Mouse (Mus musculus) intestine, embryonic 14.5 days (tissue): Measurements from ENCODE around the gene Olfr787. TPM values are rescaled to one million over a fixed set of nuclear protein-coding genes. Genes with fewer than 3 reads are reported as not detected.

Source experiments
- polyA plus RNA-seq: library from polyadenylated mRNA; unstranded; fragments of >200 nt; fragmentation: Nextera tagmentation; extraction: Ambion mirVana; gene quantifications from 2 replicates; pipeline ENCODE4 v1.2.1, GENCODE M21; 2014

Olfr787 gene
- polyA plus RNA-seq, 1 experiment from 2014 or later: not detected

Other genes with a start within 250 kb of the Olfr787 start
- gene Olfr774, start 225.7 kb upstream of the Olfr787 start, polyA plus RNA-seq: not detected in 2 replicates
- gene Olfr775, start 213.4 kb upstream of the Olfr787 start, polyA plus RNA-seq: not detected in 2 replicates
- gene Olfr776, start 202.7 kb upstream of the Olfr787 start, polyA plus RNA-seq: not detected in 2 replicates
- not detected in 2 replicates for gene Olfr777, start 190.4 kb upstream of the Olfr787 start, polyA plus RNA-seq
- not detected in 2 replicates for gene Olfr780, start 143.7 kb upstream of the Olfr787 start, polyA plus RNA-seq
- gene Olfr781, start 133.0 kb upstream of the Olfr787 start, polyA plus RNA-seq: not detected in 2 replicates
- gene Olfr782, start 113.0 kb upstream of the Olfr787 start, polyA plus RNA-seq: not detected in 2 replicates
- 0.11 and 0.20 TPM in 2 replicates for gene Olfr784, start 77.8 kb upstream of the Olfr787 start, polyA plus RNA-seq
- gene Olfr785, start 56.4 kb upstream of the Olfr787 start, polyA plus RNA-seq: not detected in 2 replicates
- gene Olfr786, start 34.6 kb upstream of the Olfr787 start, polyA plus RNA-seq: not detected in 2 replicates
- gene Olfr788, start 9.1 kb downstream of the Olfr787 start, polyA plus RNA-seq: not detected in 2 replicates
- not detected in 2 replicates for gene Olfr789, start 22.9 kb downstream of the Olfr787 start, polyA plus RNA-seq
- not detected in 2 replicates for gene Olfr790, start 36.6 kb downstream of the Olfr787 start, polyA plus RNA-seq
- gene Olfr791, start 59.9 kb downstream of the Olfr787 start, polyA plus RNA-seq: not detected in 2 replicates
- gene Olfr792, start 77.3 kb downstream of the Olfr787 start, polyA plus RNA-seq: not detected in 2 replicates
- gene Olfr794, start 105.8 kb downstream of the Olfr787 start, polyA plus RNA-seq: not detected in 2 replicates
- gene Olfr796, start 150.7 kb downstream of the Olfr787 start, polyA plus RNA-seq: not detected in 2 replicates
- not detected in 2 replicates for gene Olfr798, start 166.1 kb downstream of the Olfr787 start, polyA plus RNA-seq
- gene Olfr799, start 175.6 kb downstream of the Olfr787 start, polyA plus RNA-seq: not detected in 2 replicates
- not detected in 2 replicates for gene Olfr800, start 195.8 kb downstream of the Olfr787 start, polyA plus RNA-seq
- gene Olfr801, start 212.0 kb downstream of the Olfr787 start, polyA plus RNA-seq: not detected in 2 replicates
- not detected in 2 replicates for gene Olfr802, start 226.3 kb downstream of the Olfr787 start, polyA plus RNA-seq
- gene Olfr803, start 232.4 kb downstream of the Olfr787 start, polyA plus RNA-seq: not detected in 2 replicates
- gene Olfr804, start 241.3 kb downstream of the Olfr787 start, polyA plus RNA-seq: not detected in 2 replicates